Mouse (Mus musculus): ENCODE results near the gene Gm128.

Gm128 gene

DNA sequence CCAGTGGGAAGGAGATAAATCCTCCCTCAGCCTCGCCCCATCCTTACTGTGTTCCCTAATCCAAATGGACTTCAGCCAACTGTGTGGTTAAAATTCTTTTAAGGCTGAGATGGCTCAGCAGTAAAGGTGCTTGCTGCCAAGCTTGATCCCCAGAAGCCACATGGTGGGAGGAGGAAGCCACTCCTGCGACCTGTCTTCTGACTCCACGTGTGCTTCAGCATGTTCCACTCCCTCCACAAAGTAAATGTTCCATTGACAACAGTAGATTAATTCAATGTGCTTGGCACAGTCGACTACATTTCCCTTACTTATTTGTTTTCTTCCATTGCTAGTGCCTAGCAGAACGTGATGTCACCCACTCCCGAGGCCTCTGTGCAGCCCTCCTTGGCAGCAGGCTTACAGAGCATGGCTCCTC is 46.7 kb downstream of the Gm128 start:
- DNase-seq: peak; percentile 70
